Mouse (Mus musculus): ENCODE measurements around the gene Orc5. TPM values are rescaled to one million over a fixed set of nuclear protein-coding genes. Genes with fewer than 3 reads are reported as not detected.
"Not testable (repeated sequence)": the region's sequence is repeated elsewhere in the genome, so short reads cannot be mapped to it uniquely, and the experiment has no call there.

Gene Orc5
- polyA plus RNA-seq, 2 experiments = 12.2 to 35.8 TPM

DNA sequence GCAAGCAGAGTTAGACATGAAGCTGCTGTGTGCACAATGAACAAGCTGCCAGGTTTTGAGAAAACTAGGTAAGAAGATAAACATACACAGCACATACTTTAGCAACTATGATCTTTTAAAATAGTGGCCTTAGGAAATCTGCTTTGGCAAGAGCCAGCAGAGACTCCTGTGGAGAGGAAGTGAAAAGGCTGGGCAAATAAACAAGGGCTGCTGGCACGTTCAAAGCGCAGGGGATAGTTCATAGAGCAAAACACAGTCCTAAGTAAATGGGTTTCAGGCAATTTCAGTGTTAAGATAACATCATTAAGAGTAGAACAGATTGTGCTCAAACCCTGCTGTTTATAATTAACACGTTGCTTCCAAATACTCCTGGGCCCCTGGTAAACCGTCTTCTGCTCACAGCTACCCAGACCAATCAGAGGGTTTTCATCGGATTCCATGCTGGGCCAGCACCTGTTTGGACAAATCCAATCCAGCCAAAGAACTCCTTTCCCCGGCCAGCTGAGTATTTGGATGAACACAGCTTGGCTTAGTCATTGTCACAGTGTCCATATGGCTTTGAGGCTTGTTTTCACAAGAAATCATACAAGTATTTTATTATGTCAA is 63.5 kb downstream of the Orc5 start:
- DNase-seq (ENCODE audit: low spot score) (no peak), ATAC-seq (ENCODE audit: low FRiP score, low read depth) (no peak)
- Histone ChIP-seq H3K9ac (ENCODE audit: low read depth, low read length, severe bottlenecking) (no peak overlapping the region), H3K4me2 (replicated peaks; ENCODE audit: low read depth, low read length, severe bottlenecking) (no peak overlapping the region), H3K4me1 (ENCODE audit: control insufficient read depth, insufficient read depth, low read length) (no peaks in the 10 kb centered on the region), H3K36me3 (ENCODE audit: control insufficient read depth, insufficient read depth, low read length) (peaks cover 13% of the 10 kb centered on the region), H3K9me3 (ENCODE audit: control insufficient read depth, low read length) (no peaks in the 10 kb centered on the region), H3K27ac (replicated peaks; ENCODE audit: low read depth, low read length) (no peak overlapping the region), H3K27me3 (ENCODE audit: control insufficient read depth, insufficient read depth, low read length) (no peaks in the 10 kb centered on the region), H3K4me3 (replicated peaks; ENCODE audit: low read length) (no peak overlapping the region)
- no peak for TF ChIP-seq POLR2A (IDR thresholded peaks at IDR 0.05; ENCODE audit: borderline replicate concordance, extremely low read depth, insufficient read depth, insufficient read length)
- 40% methylated on average over 6 of the region's 6 CpGs for WGBS

DNA sequence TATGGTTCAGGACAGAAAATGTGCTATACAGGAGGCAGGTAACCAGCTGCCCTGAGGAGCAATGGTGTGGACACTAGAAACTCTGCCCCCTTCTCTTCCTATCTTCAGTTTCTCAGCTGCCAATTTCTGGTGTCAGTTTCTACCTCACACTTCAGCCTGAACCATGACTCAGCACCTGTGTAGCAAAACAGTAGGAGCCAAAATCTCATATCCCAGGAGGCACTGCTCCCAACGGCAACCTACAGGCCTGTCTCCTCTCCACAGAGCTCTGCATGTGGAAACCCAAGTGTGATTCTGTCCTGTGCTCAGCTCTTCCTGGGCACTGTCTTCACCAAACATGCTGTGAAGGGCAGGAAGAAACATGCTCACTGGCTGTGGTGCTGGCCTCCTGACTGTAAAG is 64.5 kb downstream of the Orc5 start:
- DNase-seq (ENCODE audit: low spot score) (no peak), ATAC-seq (ENCODE audit: low FRiP score, low read depth) (no peak)
- Histone ChIP-seq H3K9ac (ENCODE audit: low read depth, low read length, severe bottlenecking) (no peak overlapping the region), H3K4me1 (ENCODE audit: control insufficient read depth, insufficient read depth, low read length) (no peaks in the 10 kb centered on the region), H3K36me3 (ENCODE audit: control insufficient read depth, insufficient read depth, low read length) (peaks cover 13% of the 10 kb centered on the region), H3K9me3 (ENCODE audit: control insufficient read depth, low read length) (no peaks in the 10 kb centered on the region), H3K27ac (replicated peaks; ENCODE audit: low read depth, low read length) (no peak overlapping the region), H3K4me3 (replicated peaks; ENCODE audit: low read length) (no peak overlapping the region), H3K4me2 (replicated peaks; ENCODE audit: low read depth, low read length, severe bottlenecking) (no peak overlapping the region), H3K27me3 (ENCODE audit: control insufficient read depth, insufficient read depth, low read length) (no peaks in the 10 kb centered on the region)
- TF ChIP-seq POLR2A (IDR thresholded peaks at IDR 0.05; ENCODE audit: borderline replicate concordance, extremely low read depth, insufficient read depth, insufficient read length) = no peak
- WGBS = 79% methylated on average over 1 of the region's 1 CpGs

DNA sequence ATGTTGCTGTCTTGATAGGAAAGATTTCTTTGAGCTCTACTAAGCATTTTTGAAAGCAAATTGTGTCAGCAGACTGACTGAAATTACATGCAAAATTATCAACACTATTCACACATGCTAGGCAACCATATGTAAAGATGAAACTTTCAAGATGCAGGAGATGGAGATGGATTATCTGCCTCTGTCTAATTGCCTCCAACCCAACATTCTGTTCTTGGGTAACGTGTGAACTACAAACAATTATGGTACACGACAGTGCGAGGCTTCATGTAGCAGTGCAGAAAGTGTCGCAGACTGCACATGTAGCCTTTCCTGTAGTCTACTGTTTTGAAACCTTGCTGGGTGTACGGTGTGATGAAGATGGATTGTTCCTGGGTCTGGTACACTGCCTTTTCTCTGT is 67.7 kb downstream of the Orc5 start:
- no peak overlapping the region for H3K27ac ChIP-seq (replicated peaks; ENCODE audit: low read depth, low read length)
- WGBS = 95% methylated on average over 5 of the region's 5 CpGs
- H3K9ac ChIP-seq (ENCODE audit: low read depth, low read length, severe bottlenecking) = no peak overlapping the region
- ATAC-seq (ENCODE audit: low FRiP score, low read depth) (no peak), DNase-seq (ENCODE audit: low spot score) (no peak)
- H3K4me3 ChIP-seq (replicated peaks; ENCODE audit: low read length) = no peak overlapping the region
- H3K4me1 ChIP-seq (ENCODE audit: control insufficient read depth, insufficient read depth, low read length) = no peaks in the 10 kb centered on the region
- TF ChIP-seq POLR2A (IDR thresholded peaks at IDR 0.05; ENCODE audit: borderline replicate concordance, extremely low read depth, insufficient read depth, insufficient read length) = no peak
- no peaks in the 10 kb centered on the region for H3K9me3 ChIP-seq (ENCODE audit: control insufficient read depth, low read length)
- no peak overlapping the region for H3K4me2 ChIP-seq (replicated peaks; ENCODE audit: low read depth, low read length, severe bottlenecking)
- no peaks in the 10 kb centered on the region for H3K27me3 ChIP-seq (ENCODE audit: control insufficient read depth, insufficient read depth, low read length)
- H3K36me3 ChIP-seq (ENCODE audit: control insufficient read depth, insufficient read depth, low read length) = peaks cover 7% of the 10 kb centered on the region

GRCm38 (mm10) chr5:22472445-22472844 is 77.8 kb downstream of the Orc5 start:
- not testable (repeated sequence) for H3K4me2 ChIP-seq (replicated peaks; ENCODE audit: low read depth, low read length, severe bottlenecking); H3K9ac ChIP-seq (ENCODE audit: low read depth, low read length, severe bottlenecking); H3K27me3 ChIP-seq (ENCODE audit: control insufficient read depth, insufficient read depth, low read length); ATAC-seq (ENCODE audit: low FRiP score, low read depth); H3K9me3 ChIP-seq (ENCODE audit: control insufficient read depth, low read length); H3K4me1 ChIP-seq (ENCODE audit: control insufficient read depth, insufficient read depth, low read length); H3K4me3 ChIP-seq (replicated peaks; ENCODE audit: low read length); H3K36me3 ChIP-seq (ENCODE audit: control insufficient read depth, insufficient read depth, low read length); H3K27ac ChIP-seq (replicated peaks; ENCODE audit: low read depth, low read length); DNase-seq (ENCODE audit: low spot score)
- 80% methylated on average over 5 of the region's 11 CpGs for WGBS

- H3K27me3 ChIP-seq (ENCODE audit: control insufficient read depth, insufficient read depth, low read length) = no peaks in the 10 kb centered on the region
- H3K9ac ChIP-seq (ENCODE audit: low read depth, low read length, severe bottlenecking) = no peak overlapping the region
- H3K36me3 ChIP-seq (ENCODE audit: control insufficient read depth, insufficient read depth, low read length) = no peaks in the 10 kb centered on the region
- no peak for ATAC-seq (ENCODE audit: low FRiP score, low read depth)
- 57% methylated on average over 4 of the region's 4 CpGs for WGBS
- H3K4me3 ChIP-seq (replicated peaks; ENCODE audit: low read length) = no peak overlapping the region
- H3K9me3 ChIP-seq (ENCODE audit: control insufficient read depth, low read length) = no peaks in the 10 kb centered on the region
- TF ChIP-seq POLR2A (IDR thresholded peaks at IDR 0.05; ENCODE audit: borderline replicate concordance, extremely low read depth, insufficient read depth, insufficient read length) = no peak
- no peaks in the 10 kb centered on the region for H3K4me1 ChIP-seq (ENCODE audit: control insufficient read depth, insufficient read depth, low read length)
- no peak overlapping the region for H3K4me2 ChIP-seq (replicated peaks; ENCODE audit: low read depth, low read length, severe bottlenecking)
- DNase-seq (ENCODE audit: low spot score) = no peak
- no peak overlapping the region for H3K27ac ChIP-seq (replicated peaks; ENCODE audit: low read depth, low read length)
Observed at GRCm38 (mm10) chr5:22471243-22471642, 79.0 kb downstream of the Orc5 start.
